In genomic region chr9:96259017-96259512, GRCm38 (mm10) we compare ENCODE assay signal across 8 mouse cellular contexts.
A peak's percentile ranks its signal among the peaks of the same experiment; 100 is the strongest.
DNase-seq lines count a peak whose midpoint lies in the region; ATAC-seq lines count a peak whose summit lies in the region.

No protein-coding gene starts in this region.

- H3K4me3 ChIP-seq in kidney, embryonic 14.5 days (ENCODE audit: low read length): peak overlapping the region; percentile 55
- peak overlapping the region; percentile 10 for H3K4me3 ChIP-seq in macrophage (ENCODE audit: inconsistent target)
- peak overlapping the region; percentile 52 for H3K4me3 ChIP-seq in stomach, embryonic 16.5 days (replicated peaks; ENCODE audit: low read length)

- no peaks in the 10 kb centered on the region for H3K9me3 ChIP-seq in kidney, embryonic 14.5 days (ENCODE audit: control insufficient read depth, low read length)
- H3K9me3 ChIP-seq in stomach, embryonic 16.5 days (replicated peaks; ENCODE audit: control insufficient read depth, low read length): no peaks in the 10 kb centered on the region

- peak overlapping the region; percentile 52; the same call in 1 of the 2 replicates for H3K27ac ChIP-seq in kidney, embryonic 14.5 days (ENCODE audit: low read depth, low read length)
- no peak overlapping the region for H3K27ac ChIP-seq in macrophage
- H3K27ac ChIP-seq in stomach, embryonic 16.5 days (ENCODE audit: low read length): no peak overlapping the region

- no peaks in the 10 kb centered on the region for H3K79me2 ChIP-seq in macrophage (ENCODE audit: inconsistent target)

- peak overlapping the region; percentile 62 for H3K4me2 ChIP-seq in kidney, embryonic 14.5 days (replicated peaks; ENCODE audit: low read depth, low read length)
- peak overlapping the region; percentile 61 for H3K4me2 ChIP-seq in stomach, embryonic 16.5 days (ENCODE audit: low read depth, low read length)

- no peaks in the 10 kb centered on the region for H3K27me3 ChIP-seq in kidney, embryonic 14.5 days (ENCODE audit: control insufficient read depth, insufficient read depth, low read length)
- H3K27me3 ChIP-seq in stomach, embryonic 16.5 days (ENCODE audit: control insufficient read depth, insufficient read depth, low read length): no peaks in the 10 kb centered on the region

- H3K4me1 ChIP-seq in kidney, embryonic 14.5 days (ENCODE audit: control insufficient read depth, insufficient read depth, low read length): no peaks in the 10 kb centered on the region
- peaks cover 7% of the 10 kb centered on the region; the same call in 1 of the 2 replicates for H3K4me1 ChIP-seq in stomach, embryonic 16.5 days (ENCODE audit: control insufficient read depth, insufficient read depth, low read length)

- under 1% methylated on average over 5 of the region's 5 CpGs for WGBS in kidney, embryonic 14.5 days
- 29% methylated on average over 5 of the region's 5 CpGs for WGBS in macrophage (ENCODE audit: missing documents)
- WGBS in stomach, embryonic 16.5 days: 6% methylated on average over 5 of the region's 5 CpGs

- DNase-seq in adrenal gland, adult (ENCODE audit: inconsistent age in 2 of 2, low spot score in 1 of 2): peak; percentile 23 to 72
- DNase-seq in adrenal gland, adult 8-10 months: no peak
- DNase-seq in thymus, postnatal 0 days (ENCODE audit: low spot score): peak; percentile 56
- no peak for DNase-seq in thymus, postnatal 36 days
- peak; percentile 13 to 25 for DNase-seq in heart, adult 9 months (ENCODE audit: low spot score in 2 of 2)

- peak overlapping the region; percentile 50; the same call in 1 of the 2 replicates for H3K9ac ChIP-seq in kidney, embryonic 14.5 days (ENCODE audit: low read depth, low read length)
- peak overlapping the region; percentile 57 for H3K9ac ChIP-seq in stomach, embryonic 16.5 days (ENCODE audit: low read length)

- ATAC-seq in kidney, embryonic 14.5 days (ENCODE audit: low FRiP score, low TSS enrichment): peak; percentile 75; the same call in 1 of the 2 replicates
- ATAC-seq in stomach, embryonic 16.5 days (ENCODE audit: insufficient read depth, low FRiP score): no peak

- no peaks in the 10 kb centered on the region for H3K36me3 ChIP-seq in kidney, embryonic 14.5 days (ENCODE audit: control insufficient read depth, insufficient read depth, low read length)
- no peaks in the 10 kb centered on the region for H3K36me3 ChIP-seq in macrophage (ENCODE audit: inconsistent target)
- no peaks in the 10 kb centered on the region for H3K36me3 ChIP-seq in stomach, embryonic 16.5 days (ENCODE audit: control insufficient read depth, insufficient read depth, low read length)

Comparison
In these comparisons a context has a peak if more than half of its experiments do, and no peak if none do; other contexts are left out.
1. DNase-seq: peak in adrenal gland, adult (2 of 2), thymus, postnatal 0 days (single experiment) and heart, adult 9 months (2 of 2); none in adrenal gland, adult 8-10 months (single experiment) and thymus, postnatal 36 days (0 of 2).
2. Peak in every context shown above with its lines, with median percentiles within 50 percentile points of each other: H3K4me3 ChIP-seq.